Mouse (Mus musculus): ENCODE data around the gene Eef2k. TPM values are rescaled to one million over a fixed set of nuclear protein-coding genes. Genes with fewer than 3 reads are reported as not detected.
"Not testable (repeated sequence)": the region's sequence is repeated elsewhere in the genome, so short reads cannot be mapped to it uniquely, and the experiment has no call there.

The Eef2k gene
- polyA plus RNA-seq, 1 experiment = 33.8 TPM

- no peak for TF ChIP-seq CTCF (IDR thresholded peaks at IDR 0.05; ENCODE audit: extremely low read depth, insufficient read depth, low read length)
- no peak for TF ChIP-seq POLR2A (IDR thresholded peaks at IDR 0.05; ENCODE audit: extremely low read depth, insufficient read depth, low read length)
- no peaks in the 10 kb centered on the region for H3K4me1 ChIP-seq (ENCODE audit: control insufficient read depth, insufficient read depth, low read length)
- no peak overlapping the region for H3K4me3 ChIP-seq (ENCODE audit: insufficient read depth, low read length)
- no peak overlapping the region for H3K27ac ChIP-seq (ENCODE audit: insufficient read depth, low read length)
Observed at GRCm38 (mm10) chr7:120893123-120893522, 50.5 kb downstream of the Eef2k start.

- Histone ChIP-seq H3K4me1 (ENCODE audit: control insufficient read depth, insufficient read depth, low read length) (no peaks in the 10 kb centered on the region), H3K4me3 (ENCODE audit: insufficient read depth, low read length) (no peak overlapping the region), H3K27ac (ENCODE audit: insufficient read depth, low read length) (no peak overlapping the region)
- no peak for TF ChIP-seq CTCF (IDR thresholded peaks at IDR 0.05; ENCODE audit: extremely low read depth, insufficient read depth, low read length)
- no peak for TF ChIP-seq POLR2A (IDR thresholded peaks at IDR 0.05; ENCODE audit: extremely low read depth, insufficient read depth, low read length)
Observed at GRCm38 (mm10) chr7:120897054-120897453, 54.4 kb downstream of the Eef2k start.

GRCm38 (mm10) chr7:120897711-120898335 lies 55.2 kb downstream of the Eef2k start:
- no peak for TF ChIP-seq CTCF (IDR thresholded peaks at IDR 0.05; ENCODE audit: extremely low read depth, insufficient read depth, low read length)
- no peak for TF ChIP-seq POLR2A (IDR thresholded peaks at IDR 0.05; ENCODE audit: extremely low read depth, insufficient read depth, low read length)
- no peak overlapping the region for H3K27ac ChIP-seq (ENCODE audit: insufficient read depth, low read length)
- no peak overlapping the region for H3K4me3 ChIP-seq (ENCODE audit: insufficient read depth, low read length)
- H3K4me1 ChIP-seq (ENCODE audit: control insufficient read depth, insufficient read depth, low read length) = no peaks in the 10 kb centered on the region

- TF ChIP-seq CTCF (IDR thresholded peaks at IDR 0.05; ENCODE audit: extremely low read depth, insufficient read depth, low read length) = no peak
- no peak for TF ChIP-seq POLR2A (IDR thresholded peaks at IDR 0.05; ENCODE audit: extremely low read depth, insufficient read depth, low read length)
Observed at GRCm38 (mm10) chr7:120900191-120900590, 57.6 kb downstream of the Eef2k start.

GRCm38 (mm10) chr7:120901701-120902100 lies 59.1 kb downstream of the Eef2k start:
- no peak overlapping the region for H3K4me3 ChIP-seq (ENCODE audit: insufficient read depth, low read length)
- TF ChIP-seq CTCF (IDR thresholded peaks at IDR 0.05; ENCODE audit: extremely low read depth, insufficient read depth, low read length) = no peak
- no peak for TF ChIP-seq POLR2A (IDR thresholded peaks at IDR 0.05; ENCODE audit: extremely low read depth, insufficient read depth, low read length)
- H3K27ac ChIP-seq (ENCODE audit: insufficient read depth, low read length) = no peak overlapping the region
- no peaks in the 10 kb centered on the region for H3K4me1 ChIP-seq (ENCODE audit: control insufficient read depth, insufficient read depth, low read length)

More at GRCm38 (mm10) chr7:120900191-120900590, 57.6 kb downstream of the Eef2k start:
- H3K27ac ChIP-seq (ENCODE audit: insufficient read depth, low read length) = no peak overlapping the region
- H3K4me1 ChIP-seq (ENCODE audit: control insufficient read depth, insufficient read depth, low read length) = no peaks in the 10 kb centered on the region
- no peak overlapping the region for H3K4me3 ChIP-seq (ENCODE audit: insufficient read depth, low read length)

- H3K27ac ChIP-seq (ENCODE audit: insufficient read depth, low read length) = no peak overlapping the region
- no peaks in the 10 kb centered on the region for H3K4me1 ChIP-seq (ENCODE audit: control insufficient read depth, insufficient read depth, low read length)
- TF ChIP-seq CTCF (IDR thresholded peaks at IDR 0.05; ENCODE audit: extremely low read depth, insufficient read depth, low read length) = no peak
- no peak for TF ChIP-seq POLR2A (IDR thresholded peaks at IDR 0.05; ENCODE audit: extremely low read depth, insufficient read depth, low read length)
Observed at GRCm38 (mm10) chr7:120902931-120903330, 60.3 kb downstream of the Eef2k start.

GRCm38 (mm10) chr7:120910172-120910571 lies 67.5 kb downstream of the Eef2k start:
- not testable (repeated sequence) for H3K27ac ChIP-seq (ENCODE audit: insufficient read depth, low read length); H3K4me1 ChIP-seq (ENCODE audit: control insufficient read depth, insufficient read depth, low read length); H3K4me3 ChIP-seq (ENCODE audit: insufficient read depth, low read length)

More at GRCm38 (mm10) chr7:120902931-120903330, 60.3 kb downstream of the Eef2k start:
- no peak overlapping the region for H3K4me3 ChIP-seq (ENCODE audit: insufficient read depth, low read length)

- not testable (repeated sequence) for H3K4me1 ChIP-seq (ENCODE audit: control insufficient read depth, insufficient read depth, low read length); H3K4me3 ChIP-seq (ENCODE audit: insufficient read depth, low read length); H3K27ac ChIP-seq (ENCODE audit: insufficient read depth, low read length)
Observed at GRCm38 (mm10) chr7:120911268-120911667, 68.6 kb downstream of the Eef2k start.

GRCm38 (mm10) chr7:120913332-120913731 lies 70.7 kb downstream of the Eef2k start:
- no peak for TF ChIP-seq POLR2A (IDR thresholded peaks at IDR 0.05; ENCODE audit: extremely low read depth, insufficient read depth, low read length)
- no peak for TF ChIP-seq CTCF (IDR thresholded peaks at IDR 0.05; ENCODE audit: extremely low read depth, insufficient read depth, low read length)
- Histone ChIP-seq H3K4me3 (ENCODE audit: insufficient read depth, low read length) (no peak overlapping the region), H3K4me1 (ENCODE audit: control insufficient read depth, insufficient read depth, low read length) (no peaks in the 10 kb centered on the region), H3K27ac (ENCODE audit: insufficient read depth, low read length) (no peak overlapping the region)

- Histone ChIP-seq H3K4me1 (ENCODE audit: control insufficient read depth, insufficient read depth, low read length) (no peaks in the 10 kb centered on the region), H3K4me3 (ENCODE audit: insufficient read depth, low read length) (no peak overlapping the region), H3K27ac (ENCODE audit: insufficient read depth, low read length) (no peak overlapping the region)
- no peak for TF ChIP-seq CTCF (IDR thresholded peaks at IDR 0.05; ENCODE audit: extremely low read depth, insufficient read depth, low read length)
- TF ChIP-seq POLR2A (IDR thresholded peaks at IDR 0.05; ENCODE audit: extremely low read depth, insufficient read depth, low read length) = no peak
Observed at GRCm38 (mm10) chr7:120916262-120916875, 73.7 kb downstream of the Eef2k start.

All from cortical plate, adult 2 months (tissue).